ENCODE assay signal across 8 mouse cellular contexts in genomic region chr17:88065031-88065800, GRCm38 (mm10). TPM values are rescaled to one million over a fixed set of nuclear protein-coding genes. Genes with fewer than 3 reads are reported as not detected.
DNase-seq lines count a peak whose midpoint lies in the region; ATAC-seq and TF ChIP-seq lines count a peak whose summit lies in the region.

TSS of gene Fbxo11 (minus strand) at chr17:88065291.

- H3K4me2 ChIP-seq in CH12.LX (ENCODE audit: insufficient read depth, low read depth, poor library complexity, severe bottlenecking), result no peak within 1 kb of the TSS
- H3K4me2 ChIP-seq in forebrain, embryonic 15.5 days (replicated peaks), result peak within 1 kb of the TSS; percentile 60
- peak within 1 kb of the TSS; percentile 85 for H3K4me2 ChIP-seq in lung, embryonic 14.5 days

- H3K27ac ChIP-seq in CH12.LX (ENCODE audit: insufficient read depth, low read depth), result peak within 1 kb of the TSS; percentile 97
- H3K27ac ChIP-seq in forebrain, embryonic 15.5 days (replicated peaks), result peak within 1 kb of the TSS; percentile 100
- H3K27ac ChIP-seq in lung, embryonic 14.5 days (ENCODE audit: low read depth), result peak within 1 kb of the TSS; percentile 100

- no peak for TF ChIP-seq CTCF in CH12.LX (conservative IDR thresholded peaks at IDR 0.05 in 1 of 2, IDR thresholded peaks at IDR 0.05 in 1 of 2; ENCODE audit: low read depth in 2 of 2, low read length in 2 of 2)
- no peak for TF ChIP-seq CTCF in lung, embryonic 14.5 days (IDR thresholded peaks at IDR 0.05; ENCODE audit: low read depth)

- H3K36me3 ChIP-seq in CH12.LX (replicated peaks in 1 of 2; ENCODE audit: control insufficient read depth in 1 of 2, insufficient read depth in 1 of 2, low read length in 1 of 2), result peaks cover 4 to 12% of the 10 kb centered on the region in 2 experiments
- no peaks in the 10 kb centered on the region for H3K36me3 ChIP-seq in forebrain, embryonic 15.5 days
- no peaks in the 10 kb centered on the region for H3K36me3 ChIP-seq in lung, embryonic 14.5 days (ENCODE audit: insufficient read depth)

- TF ChIP-seq POLR2A in CH12.LX (IDR thresholded peaks at IDR 0.05; ENCODE audit: low read depth, low read length), result no peak

- intact Hi-C loops in heart, postnatal 10 days (cut with DNase I), result loop anchor here (5.0 to 10.0 kb wide), 2 partner anchors 377 to 460 kb away; partner anchors contain the start of gene Foxn2

- H3K79me2 ChIP-seq in CH12.LX (replicated peaks; ENCODE audit: control insufficient read depth, extremely low read depth, insufficient read depth, poor library complexity, severe bottlenecking), result peaks cover 82% of the 10 kb centered on the region

- peak within 1 kb of the TSS; percentile 78 to 99 (median 92) for H3K4me3 ChIP-seq in CH12.LX (replicated peaks in 1 of 3; ENCODE audit: low read depth in 2 of 3, low read length in 2 of 3, poor library complexity in 1 of 3)
- peak within 1 kb of the TSS; percentile 96 for H3K4me3 ChIP-seq in forebrain, embryonic 15.5 days
- peak within 1 kb of the TSS; percentile 98 for H3K4me3 ChIP-seq in lung, embryonic 14.5 days (ENCODE audit: low read depth, low read length)

- no peaks in the 10 kb centered on the region for H3K27me3 ChIP-seq in CH12.LX (replicated peaks)
- H3K27me3 ChIP-seq in forebrain, embryonic 15.5 days, result no peaks in the 10 kb centered on the region
- H3K27me3 ChIP-seq in lung, embryonic 14.5 days (ENCODE audit: insufficient read depth, low read length), result no peaks in the 10 kb centered on the region

- dilution Hi-C loops in CH12.LX (cut with MboI; ENCODE audit: extremely low pct_ligation_motif_present, extremely low pct_unique_long_range_greater_than_20kb, low sequenced_read_pairs), result no loop called here

- peaks cover 5 to 18% of the 10 kb centered on the region in 2 experiments; a peak in 3 of 4 replicates for H3K4me1 ChIP-seq in CH12.LX (ENCODE audit: control insufficient read depth in 1 of 2, insufficient read depth in 2 of 2)
- H3K4me1 ChIP-seq in forebrain, embryonic 15.5 days, result peaks cover 25% of the 10 kb centered on the region
- peaks cover 3% of the 10 kb centered on the region; the same call in 1 of the 2 replicates for H3K4me1 ChIP-seq in lung, embryonic 14.5 days (ENCODE audit: insufficient read depth)

- H3K9me3 ChIP-seq in CH12.LX (replicated peaks; ENCODE audit: low read length), result peaks cover 2% of the 10 kb centered on the region
- no peaks in the 10 kb centered on the region for H3K9me3 ChIP-seq in forebrain, embryonic 15.5 days
- no peaks in the 10 kb centered on the region for H3K9me3 ChIP-seq in lung, embryonic 14.5 days (ENCODE audit: low read depth, low read length)

- DNase-seq in CH12.LX (ENCODE audit: extremely low read depth), result no peak
- peak; percentile 62 to 68 for DNase-seq in heart, postnatal 10 days
- DNase-seq in kidney, postnatal 36 days, result peak; percentile 41 to 71
- peak; percentile 57 for DNase-seq in lung, embryonic 14.5 days
- DNase-seq in thymus, adult 18-20 months, result peak; percentile 44 to 53

- no peak for TF ChIP-seq RAD21 in CH12.LX (IDR thresholded peaks at IDR 0.05; ENCODE audit: low read depth, low read length)

- ATAC-seq in cerebellum, adult (ENCODE audit: insufficient number of reproducible peaks, low FRiP score, low TSS enrichment), result peak; percentile 21; the same call in 1 of the 2 replicates
- peak; percentile 2 for ATAC-seq in forebrain, embryonic 15.5 days (replicated peaks)
- peak; percentile 7; the same call in 1 of the 2 replicates for ATAC-seq in lung, embryonic 14.5 days (ENCODE audit: insufficient read depth)
- ATAC-seq in neutrophil, adult 5-6 weeks (ENCODE audit: extremely low read depth, insufficient number of reproducible peaks, low FRiP score, poor library complexity, severe bottlenecking), result no peak

- 0% methylated on average over 82 of the region's 112 CpGs for WGBS in forebrain, embryonic 15.5 days
- under 1% methylated on average over 72 of the region's 112 CpGs for WGBS in lung, embryonic 14.5 days

- in situ Hi-C loops in CH12.LX (cut with MboI; ENCODE audit: low pct_ligation_motif_present, low pct_unique_long_range_greater_than_20kb, low sequenced_read_pairs), result no loop called here

- TF ChIP-seq EP300 in CH12.LX (IDR thresholded peaks at IDR 0.05; ENCODE audit: low read length), result no peak

- peak within 1 kb of the TSS; percentile 100 for H3K9ac ChIP-seq in CH12.LX (ENCODE audit: insufficient read depth, low read depth)
- peak within 1 kb of the TSS; percentile 99 for H3K9ac ChIP-seq in forebrain, embryonic 15.5 days (replicated peaks)
- peak within 1 kb of the TSS; percentile 100 for H3K9ac ChIP-seq in lung, embryonic 14.5 days

TF ChIP-seq in CH12.LX, 34 proteins besides CTCF, POLR2A, EP300 and RAD21:
- TF ChIP-seq ZMIZ1 (IDR thresholded peaks at IDR 0.05; ENCODE audit: low read depth, low read length), result no peak
- TF ChIP-seq PAX5 (IDR thresholded peaks at IDR 0.05; ENCODE audit: low read length), result no peak

RNA-seq across cellular contexts. Expression of gene Fbxo11, which starts in this region (rescaled TPM):
- 32.1 and 37.6 TPM in 2 replicates for total RNA-seq in CH12.LX (2012; rRNA removed)
- total RNA-seq in CH12.LX (2014; rRNA removed), result 53.9 and 61.0 TPM in 2 replicates
- polyA plus RNA-seq in CH12.LX (2012; ENCODE audit: insufficient read length, low read depth), result 61.8 and 67.6 TPM in 2 replicates
- 35.8 and 35.9 TPM in 2 replicates for polyA plus RNA-seq in forebrain, embryonic 15.5 days (2015; fragmentation: Nextera tagmentation; extraction: Ambion mirVana)
- 10 to 100 TPM; 46.0 to 49.3 TPM for total RNA-seq in heart, postnatal 10 days (2021)
- 25.9 and 27.1 TPM in 2 replicates for polyA plus RNA-seq in lung, embryonic 14.5 days (2014; fragmentation: Nextera tagmentation; extraction: Ambion mirVana)
- total RNA-seq in neutrophil, adult 5-6 weeks (2017), result 91.3 and 91.4 TPM in 2 replicates
